Mouse (Mus musculus): ENCODE measurements around the gene Rgmb. TPM values are rescaled to one million over a fixed set of nuclear protein-coding genes. Genes with fewer than 3 reads are reported as not detected.
A peak's percentile ranks its signal among the peaks of the same experiment; 100 is the strongest.

Rgmb gene
- total RNA-seq (2015) (3.4 and 3.8 TPM in 2 replicates), total RNA-seq (2017) (1.7 and 2.3 TPM in 2 replicates)

DNA sequence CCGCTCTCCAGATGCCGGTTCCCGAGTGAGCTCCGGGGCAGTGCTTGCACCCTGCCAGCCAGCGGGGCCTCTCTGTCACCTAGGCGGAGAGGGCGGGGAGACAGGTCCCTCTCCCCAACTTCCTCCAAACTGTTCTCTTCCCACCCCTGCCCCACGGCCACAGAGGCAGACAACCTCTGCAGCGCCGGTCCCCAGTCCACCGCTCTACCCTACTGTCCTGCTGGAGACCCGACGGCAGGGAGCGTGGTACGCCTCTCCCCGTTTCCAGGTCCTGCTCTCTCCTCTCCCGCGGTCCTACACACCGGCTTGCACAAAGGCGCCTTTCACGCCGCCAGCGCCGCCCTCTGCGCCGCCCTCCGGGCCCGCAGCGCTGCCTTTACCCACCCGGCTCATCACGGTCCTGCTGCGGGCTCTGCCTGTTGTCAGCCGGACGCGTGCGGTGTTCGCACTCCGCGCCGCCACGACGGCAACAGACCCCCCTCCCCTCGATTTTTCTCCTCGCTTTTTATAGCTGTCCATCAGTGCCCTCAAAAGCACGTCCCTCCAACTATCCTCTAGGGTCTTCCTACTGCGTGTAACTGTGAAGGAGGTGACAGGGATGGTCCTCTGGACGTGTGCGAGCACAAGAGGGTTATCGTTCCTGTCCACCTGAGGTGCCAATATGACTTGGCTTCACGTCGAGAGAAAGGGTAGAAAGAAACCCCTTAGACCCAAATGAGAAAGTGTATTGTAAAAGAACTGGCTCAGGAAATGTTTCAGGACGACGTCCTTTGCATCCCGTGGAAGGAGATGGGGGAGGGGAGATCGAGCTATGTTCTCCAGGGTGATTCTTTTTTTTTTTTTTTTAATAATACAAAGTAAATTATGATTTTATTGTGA lies at the start of gene Rgmb:
TSS of gene Rgmb (minus strand) at position 274 of the 879 bp plus-strand sequence.
- peak; percentile 10; the same call in 1 of the 2 replicates for ATAC-seq (ENCODE audit: poor library complexity, severe bottlenecking)

DNA sequence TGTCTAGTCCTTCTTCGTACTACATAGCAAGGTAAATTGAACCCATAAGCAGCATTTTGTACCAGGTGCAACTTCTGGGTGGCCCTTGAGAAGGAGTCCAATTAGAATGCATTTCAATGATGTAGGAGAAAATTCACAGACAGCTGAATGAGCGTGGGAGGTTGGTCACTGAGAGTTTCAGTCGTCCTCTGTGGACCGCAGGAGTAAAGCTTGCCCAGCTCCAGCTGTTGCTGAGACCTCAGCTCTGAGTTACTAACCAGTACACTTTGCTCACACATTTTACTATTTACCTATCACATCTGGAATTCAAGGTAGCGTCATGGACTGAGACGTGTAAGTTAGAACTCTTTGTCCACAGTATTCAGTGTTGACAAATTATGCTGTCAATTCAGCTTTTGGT lies 43.9 kb upstream of the Rgmb start:
- ATAC-seq (ENCODE audit: poor library complexity, severe bottlenecking): no peak

DNA sequence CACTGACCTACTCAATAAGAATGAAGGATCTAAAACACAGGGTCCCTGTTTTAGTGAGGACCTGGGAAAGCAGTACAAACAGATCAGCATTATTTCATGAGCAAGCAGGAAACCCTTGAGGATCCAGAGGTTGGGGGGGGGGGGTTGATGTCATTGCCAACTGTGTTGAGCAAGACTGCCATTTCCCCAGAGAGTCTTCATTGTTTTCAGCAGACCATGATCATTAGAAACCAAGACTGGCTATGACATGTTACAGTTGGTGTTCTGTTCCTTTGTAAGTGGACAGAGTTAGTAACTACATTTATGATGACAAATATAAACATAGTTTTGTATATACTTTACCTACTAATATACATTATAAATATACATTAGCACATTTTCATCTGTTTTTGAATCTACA lies 41.3 kb upstream of the Rgmb start:
- ATAC-seq (ENCODE audit: poor library complexity, severe bottlenecking): no peak

DNA sequence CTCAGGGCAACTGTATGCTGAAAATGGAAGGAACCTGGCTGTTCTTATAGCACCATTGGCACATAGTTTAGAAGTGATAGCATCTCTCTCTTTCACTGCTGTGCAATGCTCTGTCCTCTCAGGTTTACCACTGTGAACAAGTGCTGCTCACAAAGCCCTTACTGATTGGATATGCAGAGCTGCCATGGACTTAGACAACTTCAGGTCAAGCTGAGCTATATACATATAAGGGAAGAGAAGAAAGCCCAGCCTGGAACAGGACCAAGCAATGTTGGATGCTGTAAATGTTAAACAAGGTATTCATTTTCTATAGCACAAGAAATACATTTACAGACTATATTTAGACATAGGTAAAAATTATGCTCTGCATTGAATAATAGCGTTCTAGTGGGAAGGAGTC lies 34.4 kb upstream of the Rgmb start:
- ATAC-seq (ENCODE audit: poor library complexity, severe bottlenecking): no peak

DNA sequence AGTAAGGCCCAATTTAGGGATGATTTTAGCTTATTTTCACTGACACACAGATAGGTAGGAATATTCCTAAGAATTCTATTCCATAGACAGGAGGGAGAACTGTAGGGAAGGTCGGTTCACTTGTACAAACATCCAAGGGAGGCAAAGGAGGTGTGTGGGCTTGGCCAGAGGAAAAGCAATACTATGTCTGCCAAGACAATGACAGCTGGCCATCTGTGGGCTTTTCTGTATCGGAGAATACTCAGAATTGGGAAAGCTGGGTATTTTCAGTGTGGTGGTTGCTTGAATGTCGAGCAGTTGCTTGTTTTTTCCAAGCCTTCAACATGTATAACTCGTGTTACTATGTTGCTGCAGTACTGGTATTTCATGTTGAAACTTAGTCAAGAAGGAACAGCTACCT lies 31.5 kb upstream of the Rgmb start:
- ATAC-seq (ENCODE audit: poor library complexity, severe bottlenecking): no peak

DNA sequence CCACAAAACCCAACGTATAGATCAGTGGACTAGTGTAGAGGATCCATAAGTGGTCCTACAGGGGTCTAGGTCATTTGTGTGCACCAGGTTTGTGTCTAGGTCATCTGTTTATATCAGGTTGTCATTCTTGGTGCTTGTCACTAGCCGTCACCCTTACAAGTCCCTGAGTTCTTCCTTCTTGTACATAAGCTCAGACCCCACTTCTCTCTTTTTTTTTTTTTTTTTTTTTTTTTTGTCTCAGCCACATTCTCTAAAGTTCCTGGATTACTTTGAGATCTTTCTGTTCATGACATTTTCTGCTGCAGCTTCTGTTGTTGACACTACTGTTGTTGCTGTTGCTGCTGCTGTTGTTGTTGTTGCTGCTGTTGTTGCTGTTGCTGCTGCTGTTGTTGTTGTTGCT lies 22.3 kb upstream of the Rgmb start:
- no peak for ATAC-seq (ENCODE audit: poor library complexity, severe bottlenecking)

DNA sequence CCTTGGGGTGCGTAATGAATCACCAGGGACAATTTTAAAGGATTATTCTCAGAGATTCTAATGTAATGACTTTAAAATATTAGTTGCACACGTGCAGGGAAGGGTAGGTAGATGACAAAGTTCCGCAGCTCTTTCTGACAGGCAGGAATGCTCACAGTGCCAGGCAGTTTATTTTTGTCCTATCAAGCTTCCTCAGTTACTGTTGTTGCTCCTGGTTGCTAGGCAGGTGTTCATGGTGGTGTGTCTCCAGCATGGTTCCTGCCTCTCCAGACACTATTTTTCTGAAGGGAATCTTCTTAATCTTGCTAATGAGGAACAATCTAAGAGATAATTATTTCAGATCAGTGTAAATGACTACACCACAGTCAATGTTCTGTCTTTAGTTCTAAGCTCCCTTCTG lies 19.7 kb upstream of the Rgmb start:
- no peak for ATAC-seq (ENCODE audit: poor library complexity, severe bottlenecking)

DNA sequence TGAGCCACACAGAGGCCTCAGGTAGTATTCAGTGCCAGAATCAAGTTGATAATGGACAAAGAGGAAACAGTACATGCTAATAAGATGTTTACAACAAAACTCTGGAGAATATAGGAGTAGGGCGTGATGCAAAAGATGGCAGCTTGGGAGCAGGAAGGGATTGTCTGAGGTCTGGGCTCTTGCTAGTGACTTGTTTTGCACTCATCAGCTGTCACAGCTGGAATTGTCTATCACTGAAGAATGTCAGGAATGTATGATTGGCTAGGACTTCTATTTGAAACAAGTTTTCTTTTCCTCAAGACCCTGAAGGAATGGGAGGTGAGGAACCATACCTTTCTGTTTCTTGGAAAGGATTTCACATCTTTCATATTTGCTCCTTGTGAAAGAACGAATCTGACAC lies 10.6 kb upstream of the Rgmb start:
- ATAC-seq (ENCODE audit: poor library complexity, severe bottlenecking): no peak

DNA sequence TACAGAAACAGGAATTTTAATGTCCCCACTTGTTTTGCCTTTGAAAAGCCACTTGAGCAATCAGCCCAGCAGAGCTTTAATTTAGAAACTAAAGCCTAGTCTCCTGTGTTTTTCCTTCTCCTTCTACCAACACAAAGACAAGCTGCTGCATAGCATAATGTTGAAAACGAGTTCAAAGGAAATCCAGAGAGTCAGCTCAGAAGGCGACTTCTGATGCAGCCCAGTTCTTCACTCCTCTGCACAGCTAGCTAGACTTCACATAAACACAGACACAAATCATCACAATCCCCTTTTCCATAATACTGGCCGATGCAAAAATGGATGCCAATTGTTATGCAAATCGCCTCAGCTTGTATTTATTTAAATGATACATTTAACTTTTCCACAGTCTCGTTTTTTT lies 1.6 kb upstream of the Rgmb start:
- ATAC-seq (ENCODE audit: poor library complexity, severe bottlenecking): no peak

DNA sequence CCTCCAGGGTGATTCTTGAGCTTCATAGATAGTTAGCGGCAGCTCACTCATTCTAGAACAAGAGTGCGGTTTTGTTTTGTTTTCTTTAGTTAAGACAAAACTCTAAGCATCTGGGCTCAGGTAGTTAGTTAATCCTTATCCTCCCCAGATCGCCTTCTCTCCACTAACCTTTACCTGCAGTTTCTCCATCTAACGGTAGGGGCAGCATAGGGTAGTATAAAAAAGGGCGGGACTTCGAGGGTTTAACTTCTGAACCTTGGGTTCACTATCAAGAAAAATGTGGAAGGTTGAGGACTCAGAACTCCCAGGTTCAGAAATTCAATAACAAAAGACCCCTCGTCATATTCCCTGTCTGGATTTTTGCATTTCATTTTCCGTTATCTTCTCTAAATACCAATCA lies 971 bp upstream of the Rgmb start:
- ATAC-seq (ENCODE audit: poor library complexity, severe bottlenecking): 0 out of 2 replicates have a peak, but pooled peaks have one; percentile 59

DNA sequence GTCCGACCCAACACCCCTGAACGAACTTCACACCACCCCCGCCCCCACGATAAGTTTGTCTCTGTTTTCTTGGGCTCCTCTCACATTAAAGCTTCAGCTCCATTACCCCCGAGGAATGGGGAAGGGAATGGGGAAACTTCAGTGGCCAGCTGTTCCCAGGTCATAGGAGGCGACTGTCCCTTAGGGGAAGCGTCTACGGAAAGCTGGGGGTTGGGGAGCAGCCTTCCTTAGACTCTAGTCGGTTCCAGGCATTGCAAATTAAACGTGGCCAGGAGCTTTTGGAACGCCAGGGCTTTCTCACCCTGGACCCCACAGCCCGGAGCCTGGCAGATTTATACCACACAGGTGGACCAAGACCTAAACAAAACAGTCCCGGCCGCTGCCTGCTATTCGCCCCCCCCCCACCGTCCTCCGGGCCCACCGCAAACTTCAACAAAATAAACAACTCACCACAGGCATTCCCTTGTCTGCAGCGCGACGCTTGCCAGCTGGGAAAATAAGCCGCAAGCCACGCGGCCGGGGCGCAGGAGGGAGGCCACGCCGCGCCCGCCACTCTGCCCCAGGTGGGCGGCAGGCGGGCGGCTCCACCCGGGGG lies 571 bp downstream of the Rgmb start:
- ATAC-seq (ENCODE audit: poor library complexity, severe bottlenecking): no peak

DNA sequence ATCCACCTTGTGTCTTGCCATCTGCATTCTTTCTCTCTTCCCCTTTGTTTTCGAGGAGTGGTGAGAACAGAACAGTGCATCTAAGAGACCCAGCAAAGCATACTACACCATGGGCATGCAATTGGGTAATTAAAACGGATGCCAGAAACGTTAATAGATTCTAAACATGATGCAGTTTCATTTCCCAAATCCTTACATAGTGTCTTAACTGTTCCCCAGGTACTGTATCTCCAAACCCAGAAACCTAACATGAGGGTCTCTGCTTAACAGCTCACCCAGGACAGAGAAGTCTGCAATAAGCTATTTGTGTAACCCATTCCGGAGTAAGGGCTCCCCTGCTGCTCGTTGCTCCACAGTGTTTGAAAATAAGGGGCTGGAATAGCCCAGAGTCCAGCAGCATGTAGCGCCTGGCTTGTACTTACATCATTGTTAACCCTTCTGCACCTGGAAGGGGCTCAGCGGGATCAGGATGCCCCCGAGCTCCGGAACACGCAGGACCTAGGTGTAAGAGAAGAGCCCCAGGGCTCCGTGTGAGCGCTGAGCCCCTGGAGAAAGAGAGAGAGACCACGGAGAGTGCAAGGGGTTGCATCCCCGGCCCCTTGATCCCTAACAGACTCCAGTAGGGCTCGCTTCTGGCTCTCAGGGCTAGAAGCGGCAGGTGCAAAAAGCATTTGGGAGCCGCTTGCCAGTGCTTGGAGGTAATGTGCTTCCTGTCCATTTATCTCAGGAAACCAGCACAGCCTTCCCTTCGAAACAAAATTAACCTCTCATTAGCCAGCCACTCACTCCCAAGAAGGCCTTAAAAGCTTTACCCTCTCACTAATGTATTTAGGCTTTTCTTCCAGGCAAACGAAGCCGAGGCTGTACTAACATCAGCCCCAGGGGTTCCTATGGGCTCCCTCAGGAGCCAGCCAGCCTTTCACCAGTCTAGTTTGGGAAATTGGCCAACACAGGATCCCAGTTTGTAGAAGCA lies 1.4 kb downstream of the Rgmb start:
- no peak for ATAC-seq (ENCODE audit: poor library complexity, severe bottlenecking)

DNA sequence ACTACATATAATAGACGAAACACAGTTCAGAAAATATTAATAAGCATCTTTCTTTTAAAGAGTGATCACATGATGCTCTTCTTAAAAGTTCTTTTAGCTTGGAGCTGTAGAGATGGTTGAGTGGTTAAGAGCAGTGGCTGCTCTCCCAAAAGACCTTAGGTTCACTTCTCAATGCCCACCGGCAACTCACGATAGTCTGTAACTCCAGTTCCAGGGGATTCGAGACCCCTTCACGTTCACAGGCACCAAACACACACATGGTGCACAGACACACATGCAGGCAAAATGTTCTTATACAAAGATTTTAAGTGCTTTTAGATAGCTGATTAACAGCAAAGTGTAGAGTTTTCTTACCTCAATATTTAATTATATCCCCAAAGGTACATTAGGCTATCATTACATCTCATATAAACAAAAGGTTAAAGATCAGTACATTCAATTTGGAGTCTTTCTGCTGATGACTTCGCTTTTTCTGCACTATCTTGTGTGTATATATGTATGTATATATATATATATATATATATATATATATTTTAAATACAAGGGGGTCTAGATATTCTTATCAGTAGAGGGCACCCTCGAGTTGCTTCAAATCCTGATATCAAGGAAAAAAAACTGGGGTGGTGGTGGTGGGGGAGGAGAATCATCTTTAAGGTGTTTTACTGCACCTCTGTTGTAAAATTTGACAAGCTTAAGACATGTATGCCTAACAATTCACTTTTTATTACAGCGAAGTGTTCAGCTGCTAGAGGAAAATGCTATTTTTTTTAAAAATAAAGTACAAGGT lies 2.5 kb downstream of the Rgmb start:
- ATAC-seq (ENCODE audit: poor library complexity, severe bottlenecking): no peak

DNA sequence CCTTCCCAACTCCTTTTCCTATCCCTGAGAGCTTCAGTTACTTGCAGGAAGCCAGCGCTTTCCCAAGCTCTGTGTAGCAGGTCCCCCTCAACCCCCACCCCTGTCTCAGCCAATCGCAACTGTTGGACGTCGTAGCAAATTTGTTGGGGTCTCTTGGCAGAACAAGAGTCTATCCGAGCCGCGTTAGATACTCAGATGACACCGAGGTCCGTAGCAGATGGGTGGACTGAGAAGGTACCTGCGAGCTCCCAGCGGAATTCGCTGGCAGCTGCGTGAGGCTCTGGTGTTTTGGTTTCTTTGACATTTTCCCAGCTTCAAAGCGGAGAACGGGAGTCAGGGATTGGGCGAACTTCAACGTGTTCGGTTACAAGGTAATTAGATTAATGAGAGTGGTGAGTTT lies 3.9 kb downstream of the Rgmb start:
- no peak for ATAC-seq (ENCODE audit: poor library complexity, severe bottlenecking)

DNA sequence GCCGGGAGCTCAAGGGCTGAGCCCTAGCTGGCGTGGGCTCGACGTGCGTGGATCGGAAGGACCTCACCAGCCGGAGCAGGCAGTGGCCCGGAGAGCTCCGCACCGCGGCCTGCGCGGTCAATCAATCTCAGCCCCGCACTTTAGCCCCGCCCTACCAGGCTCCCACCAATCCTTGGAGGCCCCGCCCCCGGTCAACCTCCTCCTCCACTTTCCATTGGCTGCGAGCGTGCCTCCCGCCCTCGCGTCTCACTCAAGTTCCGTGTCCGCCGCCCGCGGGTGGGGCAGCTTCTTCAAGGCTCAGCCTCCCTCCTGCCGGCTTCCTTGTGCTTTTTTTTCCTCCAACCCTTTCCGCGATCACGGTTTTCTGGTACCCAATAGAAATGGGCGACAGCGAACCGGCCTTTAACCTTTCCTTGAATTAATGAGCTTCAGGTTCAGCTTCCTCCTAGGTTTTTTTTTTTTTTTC lies 4.4 kb downstream of the Rgmb start:
- peak; percentile 93 for ATAC-seq (ENCODE audit: poor library complexity, severe bottlenecking)

DNA sequence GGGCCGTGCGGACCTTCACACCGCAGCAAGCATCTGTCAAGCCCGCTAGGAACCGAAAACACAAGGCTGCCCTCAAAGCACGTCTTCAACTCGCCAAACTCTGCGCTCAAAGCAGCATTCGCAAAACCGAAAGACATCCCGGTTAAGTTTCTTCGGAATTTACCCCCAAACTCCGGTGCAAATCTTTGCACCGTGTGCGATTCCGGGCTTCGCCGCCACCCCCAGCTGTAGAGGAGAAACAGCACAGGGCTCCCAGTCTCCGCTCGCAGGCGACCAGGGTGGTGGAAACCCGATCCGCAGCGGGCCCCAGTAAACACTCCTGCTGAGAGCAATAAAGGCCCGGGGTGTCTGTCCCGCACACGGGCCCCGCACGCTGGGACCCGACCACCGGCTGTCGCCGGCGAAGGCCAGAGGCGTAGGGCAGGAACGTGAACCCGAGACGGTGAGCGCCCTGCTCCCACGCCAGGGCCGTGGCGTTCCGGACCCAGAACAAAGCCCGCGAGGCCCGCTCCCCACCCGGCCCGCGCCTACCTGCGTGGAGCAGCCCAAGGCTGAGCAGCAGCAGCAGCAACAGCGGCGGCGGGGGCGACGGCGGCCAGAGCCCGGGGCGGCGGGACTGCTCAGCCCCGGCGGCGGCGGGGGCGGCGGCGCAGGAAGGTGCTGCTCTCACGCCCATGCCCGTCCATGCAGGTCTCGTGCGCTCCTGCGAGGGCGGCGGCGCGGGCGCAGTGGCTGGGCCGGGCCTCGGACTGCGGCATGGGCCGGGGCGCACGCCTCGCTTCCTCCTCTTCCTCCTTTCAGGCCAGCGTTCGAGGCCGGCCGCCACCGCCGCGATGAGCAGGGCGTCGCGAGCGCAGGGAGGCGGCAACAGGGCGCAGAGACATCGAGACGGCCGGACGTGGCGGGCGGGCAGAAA lies 5.1 kb downstream of the Rgmb start:
- peak; percentile 39 for ATAC-seq (ENCODE audit: poor library complexity, severe bottlenecking)

DNA sequence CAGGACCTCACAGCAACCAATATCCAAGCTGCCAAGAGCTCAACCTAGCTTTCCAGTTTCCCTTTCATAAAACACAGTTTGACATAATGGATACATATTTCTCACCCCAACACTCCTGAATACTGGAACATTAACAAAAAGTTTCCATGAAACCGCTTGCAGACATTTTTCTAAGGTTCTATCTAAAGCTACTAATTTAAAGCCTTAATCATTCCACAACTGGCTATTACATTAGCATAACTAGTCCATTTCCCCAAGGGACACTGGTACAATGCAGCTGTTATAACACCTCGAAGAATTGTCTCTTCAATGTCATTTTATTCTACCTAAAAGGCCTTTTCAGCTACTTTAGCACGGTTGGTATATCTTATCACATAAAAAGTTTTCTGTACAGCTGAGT lies 6.0 kb downstream of the Rgmb start:
- no peak for ATAC-seq (ENCODE audit: poor library complexity, severe bottlenecking)

DNA sequence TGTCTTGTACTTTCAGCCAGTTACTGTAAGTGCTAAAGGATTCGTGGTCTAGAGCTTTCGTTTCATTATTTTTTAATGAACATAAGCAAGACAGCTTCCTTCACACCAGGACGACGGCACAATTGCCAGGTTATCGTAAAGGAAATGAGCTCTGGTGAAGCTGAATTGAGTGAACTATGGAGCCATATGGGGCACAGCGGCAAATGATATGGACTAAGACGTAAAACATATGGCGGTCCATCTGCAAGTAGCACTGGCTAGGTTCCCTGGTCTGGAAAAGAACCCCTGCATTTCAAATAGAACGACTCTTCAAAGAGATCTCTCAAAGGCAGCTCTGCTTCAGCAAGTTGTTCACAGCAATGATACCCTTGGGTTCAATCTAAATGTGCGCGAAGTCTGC lies 6.5 kb downstream of the Rgmb start:
- no peak for ATAC-seq (ENCODE audit: poor library complexity, severe bottlenecking)

DNA sequence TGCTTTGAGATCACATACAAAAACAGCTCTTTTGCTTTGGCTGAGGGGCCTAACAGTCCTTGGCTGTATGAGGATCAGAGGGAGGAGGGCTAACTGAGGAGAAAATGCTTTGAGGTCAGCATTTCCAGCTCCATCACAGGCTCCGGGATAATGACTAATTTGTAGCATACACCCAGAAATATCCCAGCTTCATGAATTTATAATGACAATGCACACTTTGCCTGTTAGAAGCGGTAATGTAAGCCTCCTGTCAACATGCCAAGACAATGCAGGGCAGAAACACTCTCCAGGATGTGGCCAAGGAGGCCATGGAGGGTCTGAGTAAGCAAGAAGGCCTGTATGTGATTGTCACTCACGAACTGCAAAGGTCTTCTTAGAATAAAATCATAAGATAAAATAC lies 7.0 kb downstream of the Rgmb start:
- no peak for ATAC-seq (ENCODE audit: poor library complexity, severe bottlenecking)
